Mouse (Mus musculus): ENCODE data around the gene Rab36. TPM values are rescaled to one million over a fixed set of nuclear protein-coding genes. Genes with fewer than 3 reads are reported as not detected.

Gene Rab36
- total RNA-seq, 2 experiments from 2014 or later = 0.49 to 0.50 TPM

GRCm38 (mm10) chr10:75063301-75063965, 26.6 kb downstream of the Rab36 start:
- DNase-seq (ENCODE audit: low spot score) = no peak
- intact Hi-C loops (cut with DNase I) = loop anchor here (5.0 kb wide), 1 partner anchor 39 kb away; no protein-coding TSS in a partner anchor

GRCm38 (mm10) chr10:75065691-75066090, 28.8 kb downstream of the Rab36 start:
- DNase-seq (ENCODE audit: low spot score) = no peak
- intact Hi-C loops (cut with DNase I) = no loop called here

- intact Hi-C loops (cut with DNase I) = no loop called here
- no peak for DNase-seq (ENCODE audit: low spot score)
These were observed 30.6 kb downstream of the Rab36 start for GRCm38 (mm10) chr10:75067446-75067845.

GRCm38 (mm10) chr10:75068086-75068485, 31.2 kb downstream of the Rab36 start:
- intact Hi-C loops (cut with DNase I) = no loop called here
- no peak for DNase-seq (ENCODE audit: low spot score)

- intact Hi-C loops (cut with DNase I) = no loop called here
- no peak for DNase-seq (ENCODE audit: low spot score)
These were observed 31.9 kb downstream of the Rab36 start for GRCm38 (mm10) chr10:75068624-75069328.

DNA sequence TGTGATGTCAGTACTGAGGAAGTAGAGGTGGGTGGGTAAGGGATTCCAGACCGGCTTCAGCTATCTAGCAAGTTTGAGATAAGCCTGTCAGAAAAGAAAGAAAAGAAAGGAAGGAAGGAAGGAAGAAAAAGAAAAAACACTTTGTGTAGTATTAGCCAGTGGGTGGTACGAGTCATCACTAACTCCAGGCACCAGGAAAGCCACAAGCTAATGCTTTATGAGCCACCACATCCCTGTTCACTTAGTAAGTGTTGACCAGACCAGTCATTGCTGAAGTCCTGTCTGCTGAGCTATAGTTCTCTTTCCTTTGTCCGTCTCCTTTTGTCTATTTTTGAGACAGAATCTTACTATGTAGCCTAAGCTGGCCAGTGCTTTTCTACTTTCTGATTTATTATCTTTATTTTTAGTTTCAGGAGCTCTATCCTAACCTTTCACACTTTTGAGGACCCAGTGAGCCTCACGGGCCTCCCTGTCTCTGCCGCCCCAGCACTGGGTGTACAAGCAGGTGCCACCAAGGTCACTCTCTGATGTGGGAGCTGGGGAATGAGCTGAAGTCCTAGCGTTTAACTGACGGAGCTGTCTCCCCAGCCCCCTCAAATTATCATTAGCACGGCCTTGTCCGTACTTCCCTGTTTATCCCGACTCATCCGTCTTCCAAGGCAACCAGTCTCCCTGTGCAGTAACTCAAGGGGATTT, 33.6 kb downstream of the Rab36 start:
- DNase-seq (ENCODE audit: low spot score) = no peak
- intact Hi-C loops (cut with DNase I) = no loop called here

DNA sequence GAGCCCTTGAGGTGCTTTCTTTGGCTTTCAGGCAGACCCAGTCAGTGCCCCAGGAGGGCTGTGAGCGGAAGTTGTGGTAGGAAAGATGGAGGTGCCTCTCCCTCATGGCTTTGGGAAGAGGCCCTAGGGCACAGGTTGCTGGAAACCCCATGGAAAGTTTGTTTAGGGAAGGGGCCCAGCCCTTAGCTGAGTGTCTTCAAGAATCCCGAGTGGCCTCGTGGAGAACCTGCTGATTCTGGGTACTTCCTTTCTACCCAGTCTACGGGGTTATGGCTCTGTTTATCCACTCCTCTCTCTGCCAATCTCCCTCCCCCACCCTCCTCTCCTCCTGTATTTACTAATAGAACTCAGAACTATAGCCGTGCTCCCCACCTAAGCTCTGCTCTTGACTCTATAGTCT, 38.8 kb downstream of the Rab36 start:
- intact Hi-C loops (cut with DNase I) = no loop called here
- DNase-seq (ENCODE audit: low spot score) = no peak

- no peak for DNase-seq (ENCODE audit: low spot score)
- intact Hi-C loops (cut with DNase I) = no loop called here
These were observed 41.6 kb downstream of the Rab36 start for GRCm38 (mm10) chr10:75078174-75079128.

GRCm38 (mm10) chr10:75085330-75085729, 48.5 kb downstream of the Rab36 start:
- intact Hi-C loops (cut with DNase I) = no loop called here
- DNase-seq (ENCODE audit: low spot score) = no peak

- no peak for DNase-seq (ENCODE audit: low spot score)
- intact Hi-C loops (cut with DNase I) = no loop called here
These were observed 51.6 kb downstream of the Rab36 start for GRCm38 (mm10) chr10:75088471-75088870.

DNA sequence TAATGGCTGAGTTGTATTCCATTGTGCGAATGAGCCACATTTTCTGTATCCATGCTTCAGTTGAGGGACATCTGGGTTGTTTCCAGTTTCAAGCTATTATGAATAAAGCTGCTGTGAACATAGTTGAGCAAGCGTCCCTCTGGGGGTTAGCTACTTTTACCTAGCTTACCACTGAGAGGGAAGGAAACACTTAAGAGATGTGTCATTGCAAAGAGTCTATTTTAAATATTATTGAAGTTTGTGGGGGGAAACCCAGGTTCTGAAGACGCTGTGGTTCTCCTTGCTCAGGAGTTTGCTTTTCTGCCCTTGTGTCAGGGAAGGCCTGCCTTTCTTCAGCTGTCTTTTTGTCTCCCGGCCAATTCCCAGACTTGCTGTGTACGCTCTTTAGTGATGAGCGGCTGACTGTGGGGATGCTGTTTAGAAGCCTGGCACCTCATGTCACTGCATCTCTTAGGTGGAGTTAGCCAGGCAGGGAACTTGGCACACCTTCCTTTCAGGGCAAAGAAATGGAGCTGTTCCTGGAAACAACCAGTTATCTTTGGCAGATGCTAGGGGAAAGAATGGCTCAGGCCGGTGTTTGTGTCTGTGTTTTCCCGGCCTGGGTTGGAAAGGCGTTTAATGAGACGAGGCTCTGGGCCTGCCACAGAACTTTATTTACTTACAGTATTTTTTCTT, 54.8 kb downstream of the Rab36 start:
- intact Hi-C loops (cut with DNase I) = no loop called here
- peak; percentile 53 for DNase-seq (ENCODE audit: low spot score)

GRCm38 (mm10) chr10:75093252-75093987, 56.6 kb downstream of the Rab36 start:
- no peak for DNase-seq (ENCODE audit: low spot score)
- intact Hi-C loops (cut with DNase I) = no loop called here

- intact Hi-C loops (cut with DNase I) = no loop called here
- no peak for DNase-seq (ENCODE audit: low spot score)
These were observed 57.5 kb downstream of the Rab36 start for GRCm38 (mm10) chr10:75094338-75094737.

- intact Hi-C loops (cut with DNase I) = loop anchor here (5.0 kb wide), 1 partner anchor 42 kb away; no protein-coding TSS in a partner anchor
- no peak for DNase-seq (ENCODE audit: low spot score)
These were observed 58.4 kb downstream of the Rab36 start for GRCm38 (mm10) chr10:75095216-75095615.

- no peak for DNase-seq (ENCODE audit: low spot score)
- intact Hi-C loops (cut with DNase I) = loop anchor here (5.0 kb wide), 1 partner anchor 39 kb away; no protein-coding TSS in a partner anchor
These were observed 61.8 kb downstream of the Rab36 start for GRCm38 (mm10) chr10:75098446-75099183.

DNA sequence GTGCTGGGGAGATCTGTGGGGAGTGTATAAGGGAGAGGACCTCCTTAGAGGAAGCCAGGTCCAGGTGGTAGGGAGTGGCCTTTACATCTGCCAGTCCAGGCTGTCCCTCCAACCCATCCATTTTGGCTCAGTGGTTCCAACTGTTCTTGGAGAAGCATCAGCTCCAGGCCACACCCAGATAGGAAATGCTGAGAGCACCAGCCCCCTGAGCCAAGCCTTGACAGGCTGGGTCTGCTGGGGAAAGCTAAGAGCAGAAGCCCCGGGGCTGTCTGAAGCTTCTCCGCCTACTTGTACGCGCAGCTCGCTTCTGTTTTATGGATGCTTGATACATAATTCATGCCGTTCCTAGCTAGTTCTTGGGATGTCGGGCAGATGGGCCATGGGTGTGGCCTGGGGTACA, 63.4 kb downstream of the Rab36 start:
- intact Hi-C loops (cut with DNase I) = loop anchor here (5.0 kb wide), 1 partner anchor 38 kb away; the partner anchor contains the start of gene Bcr
- peak; percentile 31 for DNase-seq (ENCODE audit: low spot score)

GRCm38 (mm10) chr10:75103502-75103901, 66.6 kb downstream of the Rab36 start:
- DNase-seq (ENCODE audit: low spot score) = no peak
- intact Hi-C loops (cut with DNase I) = loop anchor here (5.0 kb wide), 1 partner anchor 41 kb away; the partner anchor contains the start of gene Bcr

All from heart, postnatal 25 days (tissue).